Mouse (Mus musculus): ENCODE measurements at regions not wholly inside any gene's neighbourhood (a gene's known extent, or its start where the extent isn't known, plus 50 kb on each side); places are given as distances from the start of the nearest gene placed in this dataset.

DNA sequence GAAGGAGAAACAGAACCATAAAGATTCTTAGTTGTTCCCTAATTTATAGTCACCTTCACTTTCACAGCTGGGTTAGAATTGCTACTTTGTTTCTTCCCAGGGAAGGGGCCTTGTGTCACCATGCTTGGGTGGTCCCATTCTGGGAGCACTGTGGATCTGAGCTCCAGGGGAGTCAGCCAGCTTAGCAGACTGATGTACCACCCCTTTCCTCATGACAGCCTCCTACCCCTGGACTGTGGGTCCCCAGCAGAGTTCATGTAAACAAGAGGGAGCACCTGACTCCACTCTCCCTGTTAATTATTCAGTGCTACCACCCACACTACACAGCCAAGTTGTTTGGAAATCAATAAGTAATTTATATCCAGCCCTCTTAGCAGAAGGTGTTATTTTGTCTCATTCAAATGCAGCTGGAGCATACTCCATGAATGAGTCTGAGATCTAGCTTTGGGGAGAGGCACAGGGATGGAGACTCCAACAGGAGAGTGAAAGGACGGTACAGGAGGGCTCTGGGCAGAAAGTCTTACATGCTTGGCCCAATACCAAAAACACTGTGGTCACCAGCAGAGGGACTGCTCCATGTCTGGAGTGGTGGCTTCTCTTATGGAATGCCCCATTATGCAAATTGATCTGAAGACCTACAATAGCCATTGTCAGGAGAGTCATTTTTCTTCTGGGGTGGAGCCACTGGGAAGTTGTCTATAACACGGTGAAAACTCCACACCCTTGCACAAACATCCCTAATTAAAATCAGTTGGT, 51.1 kb upstream of the Dock1 start:
- Histone ChIP-seq H3K27ac (ENCODE audit: insufficient read depth, low read depth, low read length, poor library complexity, severe bottlenecking) (no peak overlapping the region), H3K9ac (ENCODE audit: insufficient read depth, low read depth, low read length, poor library complexity, severe bottlenecking) (no peak overlapping the region), H3K4me3 (ENCODE audit: insufficient read depth in 1 of 2, low read depth in 1 of 2, low read length in 2 of 2, poor library complexity in 1 of 2, severe bottlenecking in 1 of 2) (no peak overlapping the region), H3K9me3 (ENCODE audit: control insufficient read depth, insufficient read depth, low read depth, low read length) (no peaks in the 10 kb centered on the region), H3K36me3 (ENCODE audit: control insufficient read depth, insufficient read depth, low read length, poor library complexity, severe bottlenecking) (no peaks in the 10 kb centered on the region), H3K4me1 (ENCODE audit: control insufficient read depth in 2 of 2, insufficient read depth in 2 of 2, low read length in 2 of 2, poor library complexity in 1 of 2) (peaks cover 0 to 3% of the 10 kb centered on the region in 2 experiments; a peak in 1 of 4 replicates)
- in situ Hi-C loops (cut with MboI; ENCODE audit: low sequenced_read_pairs in 2 of 2, unreplicated experiment in 2 of 2) = no loop called here
- no peak for DNase-seq (ENCODE audit: low read depth, low spot score)
- TF ChIP-seq HCFC1 (IDR thresholded peaks at IDR 0.05; ENCODE audit: borderline replicate concordance, insufficient read depth, low read length) = no peak
- TF ChIP-seq MAFK (IDR thresholded peaks at IDR 0.05; ENCODE audit: insufficient read depth, low read depth, low read length) = no peak
- no peak for TF ChIP-seq ZC3H11A (IDR thresholded peaks at IDR 0.05; ENCODE audit: borderline replicate concordance, low read depth, low read length)
- no peak for TF ChIP-seq CHD2 (IDR thresholded peaks at IDR 0.05; ENCODE audit: low read depth, low read length)

- TF ChIP-seq MAFK (IDR thresholded peaks at IDR 0.05; ENCODE audit: insufficient read depth, low read depth, low read length) (no peak), ZC3H11A (IDR thresholded peaks at IDR 0.05; ENCODE audit: borderline replicate concordance, low read depth, low read length) (no peak), ZNF384 (IDR thresholded peaks at IDR 0.05; ENCODE audit: low read depth, low read length) (no peak), CHD2 (IDR thresholded peaks at IDR 0.05; ENCODE audit: low read depth, low read length) (no peak), HCFC1 (IDR thresholded peaks at IDR 0.05; ENCODE audit: borderline replicate concordance, insufficient read depth, low read length) (no peak)
- in situ Hi-C loops (cut with MboI; ENCODE audit: low sequenced_read_pairs in 2 of 2, unreplicated experiment in 2 of 2) = no loop called here
- no peaks in the 10 kb centered on the region for H3K9me3 ChIP-seq (ENCODE audit: control insufficient read depth, insufficient read depth, low read depth, low read length)
- no peak for DNase-seq (ENCODE audit: low read depth, low spot score)
- H3K4me3 ChIP-seq (ENCODE audit: insufficient read depth in 1 of 2, low read depth in 1 of 2, low read length in 2 of 2, poor library complexity in 1 of 2, severe bottlenecking in 1 of 2) = no peak overlapping the region
- H3K36me3 ChIP-seq (ENCODE audit: control insufficient read depth, insufficient read depth, low read length, poor library complexity, severe bottlenecking) = no peaks in the 10 kb centered on the region
- no peak overlapping the region for H3K27ac ChIP-seq (ENCODE audit: insufficient read depth, low read depth, low read length, poor library complexity, severe bottlenecking)
- H3K9ac ChIP-seq (ENCODE audit: insufficient read depth, low read depth, low read length, poor library complexity, severe bottlenecking) = no peak overlapping the region
- peaks cover 0 to 3% of the 10 kb centered on the region in 2 experiments; a peak in 1 of 4 replicates for H3K4me1 ChIP-seq (ENCODE audit: control insufficient read depth in 2 of 2, insufficient read depth in 2 of 2, low read length in 2 of 2, poor library complexity in 1 of 2)
These were observed 50.4 kb upstream of the Dock1 start for GRCm38 (mm10) chr7:134620006-134620405.

Measured in ES-E14 (cell line).